Mouse (Mus musculus): ENCODE measurements at regions not wholly inside any gene's neighbourhood (a gene's known extent, or its start where the extent isn't known, plus 50 kb on each side); places are given as distances from the start of the nearest gene placed in this dataset.

DNA sequence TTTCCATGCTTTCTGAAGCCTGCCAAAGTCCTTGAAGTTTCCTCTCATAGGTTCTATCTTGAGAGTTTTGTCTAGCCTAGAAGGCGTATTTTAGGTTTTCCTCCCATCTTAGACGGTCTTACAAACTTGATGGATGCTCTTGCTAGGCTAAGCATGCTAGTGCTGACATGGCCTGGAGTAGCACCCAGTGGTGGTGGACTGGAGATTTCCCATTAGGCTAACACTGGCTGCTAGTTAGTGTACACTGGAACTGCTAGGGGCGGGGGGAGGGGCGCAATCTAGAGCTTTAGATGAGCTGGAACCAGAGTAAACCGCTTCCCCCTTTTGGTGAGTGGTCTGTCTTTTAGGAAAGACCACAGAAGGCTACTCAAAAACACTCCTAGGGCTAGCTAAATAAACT lies 51.7 kb upstream of the Gm11983 start:
- WGBS = 90% methylated on average over 5 of the region's 5 CpGs
- Histone ChIP-seq H3K27ac (no peak overlapping the region), H3K4me2 (ENCODE audit: low read length) (no peak overlapping the region), H3K9ac (ENCODE audit: low read depth, low read length) (no peak overlapping the region), H3K4me3 (replicated peaks; ENCODE audit: low read depth, low read length) (no peak overlapping the region), H3K9me3 (replicated peaks; ENCODE audit: low read length) (no peaks in the 10 kb centered on the region), H3K4me1 (replicated peaks; ENCODE audit: insufficient read depth, low read length) (no peaks in the 10 kb centered on the region), H3K27me3 (ENCODE audit: insufficient read depth, low read length) (no peaks in the 10 kb centered on the region), H3K36me3 (ENCODE audit: insufficient read depth, low read length) (no peaks in the 10 kb centered on the region)
- ATAC-seq (replicated peaks; ENCODE audit: low FRiP score, low read depth) (no peak), DNase-seq (ENCODE audit: low spot score) (no peak)
- TF ChIP-seq CTCF (IDR thresholded peaks at IDR 0.05; ENCODE audit: low read depth) = no peak

Measured in kidney, postnatal 0 days (tissue).